ENCODE assay signal across 8 mouse cellular contexts in genomic region chr7:127273118-127273923, GRCm38 (mm10). TPM values are rescaled to one million over a fixed set of nuclear protein-coding genes. Genes with fewer than 3 reads are reported as not detected.
DNase-seq lines count a peak whose midpoint lies in the region; ATAC-seq and TF ChIP-seq lines count a peak whose summit lies in the region.

No protein-coding gene starts in this region.

- peaks cover 23% of the 10 kb centered on the region; the same call in 1 of the 2 replicates for H3K36me3 ChIP-seq in lung, embryonic 15.5 days
- H3K36me3 ChIP-seq in embryonic facial prominence, embryonic 15.5 days = peaks cover 28% of the 10 kb centered on the region
- H3K36me3 ChIP-seq in hindbrain, embryonic 14.5 days (replicated peaks; ENCODE audit: control insufficient read depth, insufficient read depth) = peaks cover 33% of the 10 kb centered on the region
- no peaks in the 10 kb centered on the region for H3K36me3 ChIP-seq in lung, postnatal 0 days (ENCODE audit: insufficient read depth, low read length)
- no peaks in the 10 kb centered on the region; the same call in 1 of the 2 replicates for H3K36me3 ChIP-seq in stomach, embryonic 16.5 days (ENCODE audit: control insufficient read depth, insufficient read depth, low read length)

- peaks cover 16% of the 10 kb centered on the region for H3K4me1 ChIP-seq in lung, embryonic 15.5 days
- H3K4me1 ChIP-seq in bone marrow, adult 2 months (ENCODE audit: control insufficient read depth, insufficient read depth, low read length) = peaks cover 4% of the 10 kb centered on the region
- peaks cover 18% of the 10 kb centered on the region for H3K4me1 ChIP-seq in embryonic facial prominence, embryonic 15.5 days
- peaks cover 24% of the 10 kb centered on the region for H3K4me1 ChIP-seq in hindbrain, embryonic 14.5 days (replicated peaks; ENCODE audit: control insufficient read depth, insufficient read depth, low read length)
- H3K4me1 ChIP-seq in lung, postnatal 0 days (ENCODE audit: insufficient read depth, low read depth, low read length) = peaks cover 8% of the 10 kb centered on the region
- H3K4me1 ChIP-seq in stomach, embryonic 16.5 days (ENCODE audit: control insufficient read depth, insufficient read depth, low read length) = peaks cover 11% of the 10 kb centered on the region

- TF ChIP-seq POLR2A in bone marrow, adult 2 months (IDR thresholded peaks at IDR 0.05; ENCODE audit: borderline replicate concordance, control insufficient read depth, low read depth, low read length) = no peak

- no peaks in the 10 kb centered on the region for H3K9me3 ChIP-seq in lung, embryonic 15.5 days
- H3K9me3 ChIP-seq in embryonic facial prominence, embryonic 15.5 days (replicated peaks) = no peaks in the 10 kb centered on the region
- peaks cover 5% of the 10 kb centered on the region; the same call in 1 of the 2 replicates for H3K9me3 ChIP-seq in hindbrain, embryonic 14.5 days (ENCODE audit: control insufficient read depth, low read length)
- no peaks in the 10 kb centered on the region for H3K9me3 ChIP-seq in lung, postnatal 0 days (ENCODE audit: low read length)
- H3K9me3 ChIP-seq in stomach, embryonic 16.5 days (replicated peaks; ENCODE audit: control insufficient read depth, low read length) = peaks cover 7% of the 10 kb centered on the region; the same call in 1 of the 2 replicates

- H3K9ac ChIP-seq in lung, embryonic 15.5 days = peak overlapping the region; percentile 90
- peak overlapping the region; percentile 85 for H3K9ac ChIP-seq in embryonic facial prominence, embryonic 15.5 days
- peak overlapping the region; percentile 83 for H3K9ac ChIP-seq in hindbrain, embryonic 14.5 days
- peak overlapping the region; percentile 73 for H3K9ac ChIP-seq in lung, postnatal 0 days (replicated peaks; ENCODE audit: low read depth)
- H3K9ac ChIP-seq in stomach, embryonic 16.5 days (ENCODE audit: low read length) = peak overlapping the region; percentile 96

- peak overlapping the region; percentile 89 for H3K4me3 ChIP-seq in lung, embryonic 15.5 days
- H3K4me3 ChIP-seq in bone marrow, adult 2 months (replicated peaks; ENCODE audit: control insufficient read depth, low read depth, low read length) = peak overlapping the region; percentile 92
- H3K4me3 ChIP-seq in embryonic facial prominence, embryonic 15.5 days (replicated peaks) = peak overlapping the region; percentile 84
- peak overlapping the region; percentile 65 for H3K4me3 ChIP-seq in hindbrain, embryonic 14.5 days (replicated peaks; ENCODE audit: low read length)
- H3K4me3 ChIP-seq in lung, postnatal 0 days (ENCODE audit: low read depth, low read length) = peak overlapping the region; percentile 70
- H3K4me3 ChIP-seq in stomach, embryonic 16.5 days (replicated peaks; ENCODE audit: low read length) = peak overlapping the region; percentile 90

- no peak for DNase-seq in lung, postnatal 36 days
- DNase-seq in hindbrain, embryonic 14.5 days (ENCODE audit: low spot score) = no peak
- peak; percentile 33 for DNase-seq in lung, postnatal 0 days (ENCODE audit: low spot score)
- DNase-seq in layer of hippocampus, adult 11-12 months (ENCODE audit: low spot score) = no peak

- peak; percentile 68 for ATAC-seq in lung, embryonic 15.5 days (ENCODE audit: borderline replicate concordance, extremely low read depth, low FRiP score, low TSS enrichment)
- no peak; the same call in none of the 2 replicates for ATAC-seq in embryonic facial prominence, embryonic 15.5 days (ENCODE audit: insufficient number of reproducible peaks, low FRiP score, low TSS enrichment, low read depth)
- ATAC-seq in hindbrain, embryonic 14.5 days (ENCODE audit: low FRiP score) = peak; percentile 53; the same call in 1 of the 2 replicates
- ATAC-seq in lung, postnatal 0 days = peak; percentile 57
- ATAC-seq in stomach, embryonic 16.5 days (ENCODE audit: insufficient read depth, low FRiP score) = peak; percentile 31; the same call in 1 of the 2 replicates

- peak overlapping the region; percentile 89 for H3K4me2 ChIP-seq in lung, embryonic 15.5 days
- peak overlapping the region; percentile 79 for H3K4me2 ChIP-seq in embryonic facial prominence, embryonic 15.5 days (replicated peaks)
- H3K4me2 ChIP-seq in hindbrain, embryonic 14.5 days (replicated peaks) = peak overlapping the region; percentile 93
- H3K4me2 ChIP-seq in lung, postnatal 0 days (replicated peaks; ENCODE audit: low read depth, low read length) = peak overlapping the region; percentile 73
- peak overlapping the region; percentile 88 for H3K4me2 ChIP-seq in stomach, embryonic 16.5 days (ENCODE audit: low read depth, low read length)

- H3K27me3 ChIP-seq in lung, embryonic 15.5 days = no peaks in the 10 kb centered on the region
- H3K27me3 ChIP-seq in embryonic facial prominence, embryonic 15.5 days = no peaks in the 10 kb centered on the region
- no peaks in the 10 kb centered on the region for H3K27me3 ChIP-seq in hindbrain, embryonic 14.5 days (ENCODE audit: control insufficient read depth, insufficient read depth, low read length)
- no peaks in the 10 kb centered on the region for H3K27me3 ChIP-seq in lung, postnatal 0 days (replicated peaks; ENCODE audit: insufficient read depth, low read length)
- H3K27me3 ChIP-seq in stomach, embryonic 16.5 days (ENCODE audit: control insufficient read depth, insufficient read depth, low read length) = no peaks in the 10 kb centered on the region

- no peak for TF ChIP-seq EP300 in lung, postnatal 0 days (IDR thresholded peaks at IDR 0.05)

- WGBS in lung, embryonic 15.5 days = 12% methylated on average over 50 of the region's 50 CpGs
- 7% methylated on average over 50 of the region's 50 CpGs for WGBS in bone marrow, adult 2 months
- WGBS in embryonic facial prominence, embryonic 15.5 days = 16% methylated on average over 50 of the region's 50 CpGs
- 16% methylated on average over 50 of the region's 50 CpGs for WGBS in hindbrain, embryonic 14.5 days
- WGBS in lung, postnatal 0 days = 18% methylated on average over 32 of the region's 50 CpGs
- WGBS in stomach, embryonic 16.5 days = 12% methylated on average over 50 of the region's 50 CpGs

- TF ChIP-seq CTCF in bone marrow, adult 2 months (IDR thresholded peaks at IDR 0.05; ENCODE audit: control insufficient read depth, insufficient read depth, low read length) = no peak
- TF ChIP-seq CTCF in lung, postnatal 0 days (IDR thresholded peaks at IDR 0.05) = no peak

- H3K27ac ChIP-seq in lung, embryonic 15.5 days = peak overlapping the region; percentile 88
- H3K27ac ChIP-seq in bone marrow, adult 2 months (ENCODE audit: control insufficient read depth, insufficient read depth, low read depth, low read length, poor library complexity) = peak overlapping the region; percentile 92
- H3K27ac ChIP-seq in embryonic facial prominence, embryonic 15.5 days (replicated peaks) = peak overlapping the region; percentile 88
- peak overlapping the region; percentile 88 for H3K27ac ChIP-seq in hindbrain, embryonic 14.5 days
- peak overlapping the region; percentile 89 for H3K27ac ChIP-seq in lung, postnatal 0 days (ENCODE audit: low read length)
- H3K27ac ChIP-seq in stomach, embryonic 16.5 days (ENCODE audit: low read length) = peak overlapping the region; percentile 88

RNA-seq across cellular contexts. Expression of gene Sephs2, which starts 0.5 kb away (rescaled TPM):
- 66.9 and 69.3 TPM in 2 replicates for polyA plus RNA-seq in lung, embryonic 15.5 days (2015; fragmentation: Nextera tagmentation; extraction: Ambion mirVana)
- polyA plus RNA-seq in bone marrow, adult 2 months (2011; ENCODE audit: insufficient read depth, insufficient read length, low replicate concordance, missing spikeins) = 28.4 and 64.7 TPM in 2 replicates
- 53.7 and 58.5 TPM in 2 replicates for polyA plus RNA-seq in embryonic facial prominence, embryonic 15.5 days (2015; fragmentation: Nextera tagmentation; extraction: Ambion mirVana)
- polyA plus RNA-seq in hindbrain, embryonic 14.5 days (2014; fragmentation: Nextera tagmentation; extraction: Ambion mirVana) = 76.3 and 80.6 TPM in 2 replicates
- polyA plus RNA-seq in lung, postnatal 0 days (2015; fragmentation: Nextera tagmentation; extraction: Ambion mirVana) = 59.4 and 66.9 TPM in 2 replicates
- 82.2 and 94.3 TPM in 2 replicates for polyA plus RNA-seq in stomach, embryonic 16.5 days (2015; fragmentation: Nextera tagmentation; extraction: Ambion mirVana)

RNA-seq across cellular contexts. Expression of gene Dctpp1, which starts 12.8 kb away (rescaled TPM):
- polyA plus RNA-seq in lung, embryonic 15.5 days (2015; fragmentation: Nextera tagmentation; extraction: Ambion mirVana) = 161 and 190 TPM in 2 replicates
- 23.2 and 50.6 TPM in 2 replicates for polyA plus RNA-seq in bone marrow, adult 2 months (2011; ENCODE audit: insufficient read depth, insufficient read length, low replicate concordance, missing spikeins)
- 141 and 142 TPM in 2 replicates for polyA plus RNA-seq in embryonic facial prominence, embryonic 15.5 days (2015; fragmentation: Nextera tagmentation; extraction: Ambion mirVana)
- 119 and 126 TPM in 2 replicates for polyA plus RNA-seq in hindbrain, embryonic 14.5 days (2014; fragmentation: Nextera tagmentation; extraction: Ambion mirVana)
- polyA plus RNA-seq in lung, postnatal 0 days (2015; fragmentation: Nextera tagmentation; extraction: Ambion mirVana) = 35.7 and 36.4 TPM in 2 replicates
- 131 and 145 TPM in 2 replicates for polyA plus RNA-seq in stomach, embryonic 16.5 days (2015; fragmentation: Nextera tagmentation; extraction: Ambion mirVana)

RNA-seq across cellular contexts. Expression of gene Itgal, which starts 22.7 kb away (rescaled TPM):
- polyA plus RNA-seq in lung, embryonic 15.5 days (2015; fragmentation: Nextera tagmentation; extraction: Ambion mirVana) = 1.4 and 2.3 TPM in 2 replicates
- polyA plus RNA-seq in bone marrow, adult 2 months (2011; ENCODE audit: insufficient read depth, insufficient read length, low replicate concordance, missing spikeins) = 11.9 and 51.9 TPM in 2 replicates
- 1.5 and 1.9 TPM in 2 replicates for polyA plus RNA-seq in embryonic facial prominence, embryonic 15.5 days (2015; fragmentation: Nextera tagmentation; extraction: Ambion mirVana)
- 0.12 and 0.46 TPM in 2 replicates for polyA plus RNA-seq in hindbrain, embryonic 14.5 days (2014; fragmentation: Nextera tagmentation; extraction: Ambion mirVana)
- 3.7 and 3.8 TPM in 2 replicates for polyA plus RNA-seq in lung, postnatal 0 days (2015; fragmentation: Nextera tagmentation; extraction: Ambion mirVana)
- polyA plus RNA-seq in stomach, embryonic 16.5 days (2015; fragmentation: Nextera tagmentation; extraction: Ambion mirVana) = 3.1 and 4.0 TPM in 2 replicates

RNA-seq across cellular contexts. Expression of gene Zfp771, which starts 29.2 kb away (rescaled TPM):
- 61.9 and 63.0 TPM in 2 replicates for polyA plus RNA-seq in lung, embryonic 15.5 days (2015; fragmentation: Nextera tagmentation; extraction: Ambion mirVana)
- 10.6 and 13.1 TPM in 2 replicates for polyA plus RNA-seq in bone marrow, adult 2 months (2011; ENCODE audit: insufficient read depth, insufficient read length, low replicate concordance, missing spikeins)
- 73.7 and 77.5 TPM in 2 replicates for polyA plus RNA-seq in embryonic facial prominence, embryonic 15.5 days (2015; fragmentation: Nextera tagmentation; extraction: Ambion mirVana)
- polyA plus RNA-seq in hindbrain, embryonic 14.5 days (2014; fragmentation: Nextera tagmentation; extraction: Ambion mirVana) = 63.4 and 63.5 TPM in 2 replicates
- polyA plus RNA-seq in lung, postnatal 0 days (2015; fragmentation: Nextera tagmentation; extraction: Ambion mirVana) = 34.9 and 36.9 TPM in 2 replicates
- polyA plus RNA-seq in stomach, embryonic 16.5 days (2015; fragmentation: Nextera tagmentation; extraction: Ambion mirVana) = 35.5 and 37.8 TPM in 2 replicates

RNA-seq across cellular contexts. Expression of gene Sept1, which starts 40.4 kb away (rescaled TPM):
- 21.7 and 28.9 TPM in 2 replicates for polyA plus RNA-seq in lung, embryonic 15.5 days (2015; fragmentation: Nextera tagmentation; extraction: Ambion mirVana)
- 76.8 and 153 TPM in 2 replicates for polyA plus RNA-seq in bone marrow, adult 2 months (2011; ENCODE audit: insufficient read depth, insufficient read length, low replicate concordance, missing spikeins)
- polyA plus RNA-seq in embryonic facial prominence, embryonic 15.5 days (2015; fragmentation: Nextera tagmentation; extraction: Ambion mirVana) = 22.4 and 23.9 TPM in 2 replicates
- polyA plus RNA-seq in hindbrain, embryonic 14.5 days (2014; fragmentation: Nextera tagmentation; extraction: Ambion mirVana) = 8.3 and 9.2 TPM in 2 replicates
- 13.0 TPM in 2 replicates for polyA plus RNA-seq in lung, postnatal 0 days (2015; fragmentation: Nextera tagmentation; extraction: Ambion mirVana)
- 14.7 and 15.0 TPM in 2 replicates for polyA plus RNA-seq in stomach, embryonic 16.5 days (2015; fragmentation: Nextera tagmentation; extraction: Ambion mirVana)
